Mouse (Mus musculus) brown adipose tissue, adult 24 weeks (tissue): Measurements from ENCODE around the gene Slc43a3. TPM values are rescaled to one million over a fixed set of nuclear protein-coding genes. Genes with fewer than 3 reads are reported as not detected.

Experiments
- H3K27ac ChIP-seq: fragments of 200-500 bp; replicated peaks from 2 replicates; pipeline ENCODE4 v1.5.1; 2012; ENCODE audit warnings: low read depth, mild to moderate bottlenecking, low read length
- H3K4me1 ChIP-seq: fragments of 200-500 bp; 2 replicates; pipeline ENCODE4 v1.6.1; 2012; ENCODE audit warnings: low read length, mixed read lengths; ENCODE audit not compliant: control insufficient read depth, insufficient read depth, insufficient read length
- H3K4me3 ChIP-seq: fragments of 200-500 bp; 2 replicates; pipeline ENCODE4 v1.5.1; 2012; ENCODE audit warnings: low read depth, mild to moderate bottlenecking, low read length, moderate library complexity; ENCODE audit not compliant: insufficient read depth
- polyA plus RNA-seq: library from polyadenylated mRNA; stranded (reverse); fragments of >200 nt; gene quantifications from 2 replicates; pipeline ENCODE4 v1.2.4, GENCODE M21; 2012; ENCODE audit not compliant: missing spikeins, insufficient read depth, insufficient read length

Slc43a3 gene
- polyA plus RNA-seq, 1 experiment = 18.6 TPM

DNA sequence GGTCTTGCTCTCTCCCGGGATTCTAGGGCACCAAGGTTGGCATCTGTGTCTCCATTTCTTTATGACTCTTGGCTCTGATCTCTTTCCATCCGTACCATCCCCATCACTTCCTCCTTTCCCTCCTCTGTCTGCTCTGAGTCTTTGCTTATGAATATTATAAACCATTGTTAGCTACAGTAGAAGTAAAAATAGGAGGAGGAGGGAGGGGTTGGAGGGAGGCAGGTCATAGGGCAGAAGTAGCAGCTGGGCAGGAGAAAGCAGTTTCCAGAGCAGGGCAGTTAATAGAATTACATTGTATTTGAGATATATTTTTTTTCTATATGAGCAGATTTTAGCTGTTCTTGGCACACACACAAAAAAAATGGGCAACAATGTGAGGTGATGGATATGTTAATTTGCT is 12.3 kb downstream of the Slc43a3 start:
- H3K4me1 ChIP-seq = no peaks in the 10 kb centered on the region; the same call in 1 of the 2 replicates
- no peak overlapping the region for H3K27ac ChIP-seq
- H3K4me3 ChIP-seq = no peak overlapping the region

DNA sequence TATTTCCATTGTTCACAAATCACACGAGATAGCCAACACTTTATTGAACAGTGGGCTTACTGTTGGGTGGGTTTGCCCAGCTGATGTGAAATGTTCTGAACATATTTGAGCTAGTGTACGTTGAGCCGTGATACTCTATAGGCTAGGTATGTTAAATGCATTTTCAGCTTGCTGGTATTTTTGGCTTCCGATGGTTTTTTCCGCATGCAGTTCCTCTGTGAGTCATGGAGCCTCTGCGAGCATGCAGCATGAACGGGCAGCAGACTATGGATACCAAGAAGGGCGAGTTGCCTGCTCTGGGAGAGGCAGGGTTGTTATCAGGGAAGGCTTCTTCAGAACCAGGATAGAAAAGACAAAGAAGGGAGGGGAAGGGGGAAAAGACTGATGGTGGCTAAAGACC is 14.6 kb downstream of the Slc43a3 start:
- H3K4me3 ChIP-seq = no peak overlapping the region
- no peak overlapping the region for H3K27ac ChIP-seq
- no peaks in the 10 kb centered on the region; the same call in 1 of the 2 replicates for H3K4me1 ChIP-seq

DNA sequence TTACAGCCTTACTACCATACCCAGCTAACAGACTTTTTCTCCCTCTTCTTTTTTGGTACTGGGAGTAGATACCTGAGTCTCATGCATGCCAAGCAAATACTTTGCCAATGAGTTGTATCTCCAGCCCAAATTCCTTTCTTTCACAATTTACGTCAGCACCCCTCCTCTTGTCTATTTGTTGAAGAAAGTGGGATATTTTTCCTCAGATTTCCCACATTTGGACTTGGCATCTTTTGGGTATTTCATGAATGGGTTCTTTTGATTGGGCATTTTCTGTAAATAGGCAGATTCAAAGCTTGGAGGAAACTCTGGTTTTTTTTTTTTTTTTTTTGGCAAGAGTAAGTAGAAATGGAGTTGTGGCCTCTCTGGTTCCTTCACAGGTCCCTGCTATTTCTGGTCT is 15.9 kb downstream of the Slc43a3 start:
- Histone ChIP-seq H3K4me3 (no peak overlapping the region), H3K27ac (no peak overlapping the region), H3K4me1 (no peaks in the 10 kb centered on the region; the same call in 1 of the 2 replicates)

DNA sequence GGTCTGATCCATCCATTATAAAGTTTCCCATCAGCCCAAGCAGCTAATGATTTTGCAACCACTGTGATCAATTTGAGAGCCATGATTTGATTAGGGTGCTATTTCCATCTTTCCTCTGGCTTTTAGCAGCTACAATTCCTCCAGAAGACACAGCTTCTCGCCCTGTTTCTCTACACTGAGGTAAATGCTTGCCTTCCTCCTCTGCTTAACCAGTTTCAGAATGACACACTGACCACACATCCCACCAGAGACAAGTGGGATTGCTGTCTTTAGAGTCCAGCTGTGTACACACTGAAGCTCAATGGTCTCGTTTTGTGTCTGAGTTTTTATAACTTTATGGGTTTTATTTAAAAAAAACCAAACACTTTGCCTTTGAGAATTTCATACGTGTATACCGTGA is 16.3 kb downstream of the Slc43a3 start:
- Histone ChIP-seq H3K4me3 (no peak overlapping the region), H3K27ac (no peak overlapping the region), H3K4me1 (no peaks in the 10 kb centered on the region; the same call in 1 of the 2 replicates)

DNA sequence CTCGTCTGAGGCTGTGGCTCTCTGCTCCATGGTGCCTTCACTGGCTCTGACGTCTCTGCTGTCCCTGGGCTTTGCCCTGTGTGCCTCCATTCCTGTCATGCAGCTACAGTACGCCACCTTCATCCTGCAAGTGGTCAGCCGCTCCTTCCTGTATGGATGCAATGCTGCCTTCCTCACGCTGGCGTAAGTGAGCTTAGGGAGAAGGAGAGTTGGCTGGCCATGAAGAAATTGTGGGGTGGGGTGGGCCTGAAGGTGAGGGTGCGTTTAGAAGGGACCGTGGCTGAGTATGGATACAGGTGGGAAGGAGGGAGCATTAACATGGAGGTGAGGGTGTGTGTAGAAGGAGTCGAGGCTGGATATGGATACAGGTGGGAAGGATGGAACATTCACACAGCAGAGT is 19.1 kb downstream of the Slc43a3 start:
- H3K27ac ChIP-seq = no peak overlapping the region
- H3K4me3 ChIP-seq = no peak overlapping the region
- no peaks in the 10 kb centered on the region for H3K4me1 ChIP-seq

DNA sequence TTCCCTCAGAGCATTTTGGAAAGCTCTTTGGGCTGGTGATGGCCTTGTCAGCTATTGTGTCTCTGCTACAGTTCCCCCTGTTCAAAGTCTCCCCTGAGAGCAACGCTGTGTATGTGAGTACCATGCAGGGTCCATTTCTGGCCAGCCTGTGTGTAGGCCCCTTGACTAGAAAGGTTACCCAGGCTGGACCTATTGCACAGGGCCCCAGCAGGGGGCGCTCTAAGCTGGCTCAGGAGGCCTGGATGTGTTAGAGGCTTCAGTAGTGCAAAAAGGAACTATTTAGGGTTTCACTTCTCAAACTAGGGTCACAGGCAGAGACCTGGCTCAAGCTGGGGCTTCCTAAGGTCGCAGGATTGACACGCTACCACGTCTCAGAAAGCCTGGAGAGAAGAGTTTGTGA is 19.9 kb downstream of the Slc43a3 start:
- H3K27ac ChIP-seq = no peak overlapping the region
- no peaks in the 10 kb centered on the region for H3K4me1 ChIP-seq
- H3K4me3 ChIP-seq = no peak overlapping the region

DNA sequence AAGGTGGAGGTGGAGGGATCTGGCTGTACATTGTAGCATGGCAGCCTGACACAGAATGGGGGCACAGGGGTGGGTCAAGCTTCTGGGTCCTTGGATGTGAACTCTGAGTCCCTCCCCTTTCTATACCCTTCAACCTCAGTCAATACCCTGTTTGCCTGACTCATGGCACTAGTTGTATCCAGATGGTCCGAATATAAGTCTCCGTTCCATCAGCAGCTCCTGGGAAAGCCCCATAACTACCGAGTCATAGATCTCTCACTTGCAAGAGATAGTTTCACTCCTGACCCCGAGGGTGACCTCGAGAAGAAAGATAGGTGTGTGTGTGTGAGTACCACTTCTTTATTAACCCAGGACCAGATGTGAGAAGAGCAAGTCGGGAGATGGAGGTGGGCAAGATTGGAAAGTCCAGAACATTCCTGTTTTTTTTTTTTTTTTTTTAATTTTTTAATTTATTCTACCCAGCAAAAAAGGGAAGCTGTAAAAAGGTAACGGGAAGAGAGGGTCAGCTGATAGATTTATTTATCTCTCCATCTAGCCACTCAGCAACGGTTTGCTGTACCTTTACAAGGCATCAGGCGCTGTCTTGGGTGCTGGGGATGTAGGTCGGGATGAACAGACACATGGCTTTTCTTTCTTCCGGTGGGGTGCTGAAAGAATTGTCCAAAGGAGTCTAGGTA is 22.3 kb downstream of the Slc43a3 start:
- Histone ChIP-seq H3K4me1 (no peaks in the 10 kb centered on the region), H3K27ac (no peak overlapping the region), H3K4me3 (no peak overlapping the region)

DNA sequence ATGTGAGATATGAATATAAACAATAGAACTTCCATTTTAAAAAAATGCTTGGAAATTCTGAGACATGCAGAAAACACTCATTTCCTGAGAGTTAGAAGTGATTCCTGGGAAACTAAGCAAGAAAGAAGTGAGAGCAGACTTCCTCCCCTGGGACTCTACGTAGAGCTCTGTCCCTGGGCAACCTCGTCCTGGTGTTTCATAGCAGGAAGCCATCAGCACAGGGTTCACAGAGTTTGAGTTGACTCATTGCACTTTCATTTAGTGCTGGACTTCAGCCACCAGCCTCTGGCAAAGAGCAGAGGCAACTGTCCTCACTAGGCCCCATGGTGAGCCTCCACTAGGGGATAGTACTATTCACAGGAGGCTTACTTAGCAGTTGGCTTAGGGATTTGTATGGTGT is 24.9 kb downstream of the Slc43a3 start:
- Histone ChIP-seq H3K4me1 (no peaks in the 10 kb centered on the region), H3K4me3 (no peak overlapping the region), H3K27ac (no peak overlapping the region)

DNA sequence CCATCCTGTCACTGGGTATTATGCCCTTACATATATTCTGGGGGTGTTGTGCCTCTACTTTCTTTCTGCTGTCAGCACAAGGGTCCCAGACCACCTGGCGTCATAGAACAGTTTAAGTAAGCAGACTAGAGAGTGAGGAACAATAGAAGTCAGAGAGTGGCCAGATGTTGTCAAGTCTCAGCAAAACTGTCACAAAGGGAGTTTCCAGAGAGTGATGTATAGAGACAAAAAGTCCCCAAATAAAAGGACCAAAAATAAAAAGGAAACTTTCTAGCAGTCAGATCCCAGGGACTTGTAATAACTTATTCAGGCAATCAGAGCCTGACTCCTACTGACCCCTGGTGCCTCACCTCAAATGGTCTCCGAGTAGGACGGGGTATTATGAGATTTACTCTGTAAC is 25.5 kb downstream of the Slc43a3 start:
- H3K27ac ChIP-seq = peak overlapping the region; percentile 44
- no peak overlapping the region for H3K4me3 ChIP-seq
- H3K4me1 ChIP-seq = no peaks in the 10 kb centered on the region

DNA sequence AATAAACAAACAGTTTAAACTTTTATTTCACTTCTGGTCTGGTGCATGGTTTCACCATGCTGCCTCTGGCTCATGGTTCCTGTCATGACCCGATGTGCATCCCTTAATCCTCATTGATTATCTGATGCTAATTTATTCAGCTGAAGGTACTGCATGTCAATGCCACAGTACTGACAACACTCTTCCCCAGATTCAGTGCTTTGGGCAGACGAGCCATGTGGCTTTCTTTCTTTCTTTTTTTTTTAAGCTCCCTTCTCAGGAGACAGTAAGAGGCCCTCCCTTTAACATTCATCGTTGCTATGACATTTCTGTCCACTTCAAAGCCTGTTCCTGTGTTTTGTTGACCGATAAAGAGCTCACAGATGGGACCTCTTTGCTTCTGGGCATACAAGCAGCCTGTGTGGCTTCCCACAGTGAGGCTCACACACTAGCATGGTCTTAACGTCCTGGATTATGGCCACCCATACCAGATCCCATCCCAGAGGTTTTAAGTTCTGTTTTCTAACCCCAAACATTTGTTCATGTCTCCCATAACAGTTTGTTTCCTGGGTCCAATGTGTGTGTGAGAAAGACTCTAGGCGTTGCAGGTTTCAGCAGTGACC is 26.6 kb downstream of the Slc43a3 start:
- Histone ChIP-seq H3K4me1 (no peaks in the 10 kb centered on the region), H3K27ac (no peak overlapping the region), H3K4me3 (no peak overlapping the region)

DNA sequence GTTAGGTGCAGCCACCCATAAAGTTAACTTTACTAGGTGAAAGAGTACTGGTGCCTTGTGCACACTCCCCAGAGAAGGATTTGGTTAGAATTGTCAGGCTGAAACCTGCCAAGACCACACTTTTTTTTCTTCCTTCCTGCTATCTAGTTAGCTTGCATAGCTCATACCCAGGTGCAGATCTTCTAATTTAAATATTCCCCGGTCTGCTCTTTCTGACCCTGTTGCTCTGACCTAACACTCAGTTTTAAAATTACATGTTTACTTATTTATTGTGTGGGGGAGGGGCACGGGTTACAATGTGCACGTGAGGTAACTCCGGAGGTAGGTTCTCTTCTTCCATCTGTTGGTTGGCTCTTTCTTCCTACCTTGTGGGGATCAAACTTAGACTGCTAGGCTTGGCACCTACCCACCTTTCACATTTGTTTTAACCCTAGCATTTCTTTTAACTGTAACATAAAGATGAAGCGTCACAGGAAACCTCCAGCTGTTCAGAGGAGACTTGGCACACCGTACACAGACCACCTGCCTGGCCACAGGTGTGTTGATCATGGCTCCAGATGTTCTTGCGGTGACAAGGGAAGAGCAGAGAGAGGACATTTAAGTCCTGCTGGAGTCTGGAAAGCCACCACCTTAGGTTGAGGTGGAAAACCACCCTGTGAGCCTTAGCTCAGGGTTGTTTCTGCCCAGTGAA is 27.9 kb downstream of the Slc43a3 start:
- Histone ChIP-seq H3K27ac (no peak overlapping the region), H3K4me3 (no peak overlapping the region), H3K4me1 (no peaks in the 10 kb centered on the region)

DNA sequence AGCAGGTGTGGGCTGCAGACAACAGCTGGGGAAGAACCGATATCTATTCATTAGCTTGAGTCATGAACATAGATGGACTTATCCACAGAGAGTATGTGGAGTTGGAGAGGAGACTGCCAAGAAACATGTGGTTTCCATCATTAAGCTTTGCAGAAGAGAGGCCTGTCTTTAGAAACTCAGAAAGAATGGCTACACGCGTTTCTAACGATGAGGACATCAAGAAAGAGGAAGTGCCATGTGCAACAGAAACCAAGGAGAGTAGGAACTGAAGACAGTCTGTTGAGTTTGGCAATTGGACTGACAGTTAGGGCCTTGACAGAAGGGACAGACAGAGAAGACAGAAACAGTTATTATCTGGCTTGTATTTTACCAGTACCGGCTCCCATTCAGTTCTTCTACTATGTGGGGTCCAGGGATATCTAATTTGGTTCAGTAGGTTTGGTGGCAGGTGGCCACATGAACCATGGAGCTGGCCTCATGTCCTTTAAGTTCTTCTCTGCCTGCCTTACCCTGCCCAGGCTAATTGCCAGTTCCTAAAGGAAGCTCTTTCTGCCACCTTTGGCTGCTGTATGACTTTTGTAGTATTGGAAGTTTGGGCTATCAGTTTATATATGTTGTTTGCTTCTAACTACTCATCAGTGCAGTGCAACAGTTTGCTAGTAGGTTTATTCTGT is 31.1 kb downstream of the Slc43a3 start:
- Histone ChIP-seq H3K4me1 (no peaks in the 10 kb centered on the region), H3K4me3 (no peak overlapping the region), H3K27ac (no peak overlapping the region)

DNA sequence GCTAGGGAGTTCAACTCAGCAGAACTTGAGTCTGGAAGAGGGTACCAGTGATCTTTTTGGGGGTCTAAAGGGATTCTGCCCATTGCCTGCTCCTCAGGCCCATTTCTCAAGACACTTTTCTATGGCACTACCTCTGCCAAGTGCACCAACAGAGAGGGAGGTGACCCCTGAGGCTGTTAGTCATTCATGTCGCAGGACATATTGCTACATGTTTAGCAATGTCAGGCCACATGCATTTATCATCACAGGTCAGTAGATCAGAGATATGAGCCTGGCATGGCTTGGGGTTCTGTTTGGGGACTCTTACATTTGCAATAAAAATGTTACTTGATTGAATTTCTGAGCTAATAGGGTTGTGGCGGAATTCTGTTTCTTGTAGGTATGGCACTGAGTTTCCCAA is 39.2 kb downstream of the Slc43a3 start:
- no peaks in the 10 kb centered on the region for H3K4me1 ChIP-seq
- H3K4me3 ChIP-seq = no peak overlapping the region
- no peak overlapping the region for H3K27ac ChIP-seq

DNA sequence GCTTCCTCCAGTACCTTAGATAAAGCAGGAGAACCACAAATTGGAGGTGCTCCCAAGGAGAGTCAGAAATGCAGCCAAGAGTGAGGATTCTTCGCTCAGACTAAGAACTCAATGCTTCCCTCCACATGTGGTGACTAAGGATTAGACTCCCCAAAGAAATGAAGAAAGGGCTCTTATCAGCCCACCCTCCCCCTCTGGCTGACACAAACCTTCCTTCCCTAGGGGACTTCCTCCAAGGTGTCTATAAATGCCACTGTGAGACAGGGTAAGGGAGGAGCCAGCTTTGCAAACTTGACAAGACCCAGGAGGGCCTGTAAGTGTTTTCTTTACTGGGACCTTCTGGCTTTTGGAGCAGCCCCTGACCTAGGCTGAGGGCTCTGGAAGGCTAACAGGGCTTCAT is 43.8 kb downstream of the Slc43a3 start, which contains the start of gene Prg2:
TSS of gene Prg2 (plus strand) at position 274 of the 400 bp plus-strand sequence.
- Histone ChIP-seq H3K4me3 (no peak within 1 kb of the TSS), H3K27ac (no peak within 1 kb of the TSS), H3K4me1 (no peaks in the 10 kb centered on the region)

DNA sequence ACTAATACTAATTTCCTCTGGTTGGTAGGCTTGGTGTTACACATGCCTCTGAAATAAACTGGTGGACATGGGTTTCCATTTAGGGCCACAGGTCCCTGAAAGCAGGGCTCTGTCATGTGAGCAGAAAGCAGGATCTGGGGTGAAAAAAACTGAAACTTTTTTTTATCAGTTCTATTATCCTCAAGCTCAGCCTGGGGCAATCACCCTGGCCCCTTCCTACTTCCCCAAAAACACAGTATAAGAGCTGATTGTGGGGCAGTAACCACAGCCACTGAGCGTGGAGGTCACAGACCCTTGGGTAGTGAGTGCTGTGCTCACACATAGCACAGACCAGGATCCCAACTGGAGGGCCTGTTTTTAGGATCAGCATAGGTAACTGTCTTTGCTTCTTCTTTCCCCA is 51.6 kb downstream of the Slc43a3 start, which contains the start of gene Prg3:
TSS of gene Prg3 (plus strand) at position 286 of the 400 bp plus-strand sequence.
- H3K4me3 ChIP-seq = no peak within 1 kb of the TSS
- no peaks in the 10 kb centered on the region for H3K4me1 ChIP-seq
- H3K27ac ChIP-seq = no peak within 1 kb of the TSS
